Mouse (Mus musculus) ES-E14 (cell line): ENCODE data around the gene Slc4a4. TPM values are rescaled to one million over a fixed set of nuclear protein-coding genes. Genes with fewer than 3 reads are reported as not detected.

Experiments used
- DNase-seq: peaks from one replicate; pipeline ENCODE4 v3.0.0-alpha.2; 2013; ENCODE audit warnings: low read depth, low spot score
- H3K27ac ChIP-seq: 2 replicates; pipeline ENCODE4 v1.5.1; 2012; ENCODE audit warnings: low read depth, mild to moderate bottlenecking, low read length, moderate library complexity, mixed read lengths; ENCODE audit not compliant: poor library complexity, insufficient read depth, severe bottlenecking
- H3K36me3 ChIP-seq: 2 replicates; pipeline ENCODE4 v1.6.1; 2012; ENCODE audit warnings: mild to moderate bottlenecking, low read length, moderate library complexity, mixed read lengths; ENCODE audit not compliant: control insufficient read depth, poor library complexity, insufficient read depth, severe bottlenecking
- H3K4me1 ChIP-seq, 2 experiments: fragments of 150-350 bp in 1 of 2; sonication (generic) in 1 of 2; 2 replicates each; pipeline ENCODE4 v1.6.1; 2012; ENCODE audit warnings: low read length in 2 of 2, mild to moderate bottlenecking in 1 of 2, mixed read lengths in 1 of 2; ENCODE audit not compliant: control insufficient read depth in 2 of 2, insufficient read depth in 2 of 2, poor library complexity in 1 of 2
- H3K4me3 ChIP-seq, 2 experiments: fragments of 150-350 bp in 1 of 2; sonication (generic) in 1 of 2; 2 replicates each; pipeline ENCODE4 v1.5.1; 2012; ENCODE audit warnings: low read length in 2 of 2, low read depth in 1 of 2, mild to moderate bottlenecking in 1 of 2, mixed read lengths in 1 of 2; ENCODE audit not compliant: insufficient read depth in 1 of 2, poor library complexity in 1 of 2, severe bottlenecking in 1 of 2
- H3K9ac ChIP-seq: 2 replicates; pipeline ENCODE4 v1.6.1; 2012; ENCODE audit warnings: low read depth, mild to moderate bottlenecking, low read length, mixed read lengths; ENCODE audit not compliant: poor library complexity, insufficient read depth, severe bottlenecking
- H3K9me3 ChIP-seq: fragments of 150-350 bp; sonication (generic); 2 replicates; pipeline ENCODE4 v1.6.1; 2012; ENCODE audit warnings: low read depth, mild to moderate bottlenecking, low read length; ENCODE audit not compliant: control insufficient read depth, insufficient read depth
- CHD2 ChIP-seq: IDR thresholded peaks from 2 replicates; pipeline ENCODE4 v1.6.1; 2014; ENCODE audit warnings: mild to moderate bottlenecking, low read depth, low read length, inconsistent platforms
- HCFC1 ChIP-seq: IDR thresholded peaks from 2 replicates; pipeline ENCODE4 v1.6.1; 2012; ENCODE audit warnings: low read length, inconsistent platforms, borderline replicate concordance; ENCODE audit not compliant: insufficient read depth
- MAFK ChIP-seq: IDR thresholded peaks from 2 replicates; pipeline ENCODE4 v1.6.1; 2014; ENCODE audit warnings: mild to moderate bottlenecking, low read depth, low read length, inconsistent platforms; ENCODE audit not compliant: insufficient read depth
- ZC3H11A ChIP-seq: IDR thresholded peaks from 2 replicates; pipeline ENCODE4 v1.6.1; 2012; ENCODE audit warnings: low read depth, mild to moderate bottlenecking, inconsistent platforms, low read length, borderline replicate concordance
- ZNF384 ChIP-seq: IDR thresholded peaks from 2 replicates; pipeline ENCODE4 v1.6.1; 2012; ENCODE audit warnings: low read depth, low read length, inconsistent platforms
- in situ Hi-C, 2 experiments: fragments of 600-800 bp; cut with MboI; formaldehyde crosslinking; loops; one replicate each; pipeline ENCODE4 v1.15.1; 2025; ENCODE audit warnings: low sequenced_read_pairs in 2 of 2, inconsistent platforms in 1 of 2; ENCODE audit not compliant: unreplicated experiment in 2 of 2
- total RNA-seq: library from RNA; depleted of rRNA; stranded (reverse); fragments of 300-350 nt; gene quantifications from 2 replicates; pipeline ENCODE4 v1.2.3, GENCODE M21; 2012

Slc4a4 gene
- total RNA-seq, 1 experiment: 2.5 TPM

GRCm38 (mm10) chr5:88858226-88858625 is 28.4 kb upstream of the Slc4a4 start:
- no peaks in the 10 kb centered on the region for H3K36me3 ChIP-seq
- no peaks in the 10 kb centered on the region for H3K9me3 ChIP-seq
- DNase-seq: no peak
- in situ Hi-C loops: no loop called here
- no peak overlapping the region for H3K9ac ChIP-seq
- no peak overlapping the region for H3K4me3 ChIP-seq
- H3K4me1 ChIP-seq: no peaks in the 10 kb centered on the region
- H3K27ac ChIP-seq: no peak overlapping the region
- no peak for TF ChIP-seq MAFK
- TF ChIP-seq HCFC1: no peak
- no peak for TF ChIP-seq CHD2
- no peak for TF ChIP-seq ZNF384
- TF ChIP-seq ZC3H11A: no peak

DNA sequence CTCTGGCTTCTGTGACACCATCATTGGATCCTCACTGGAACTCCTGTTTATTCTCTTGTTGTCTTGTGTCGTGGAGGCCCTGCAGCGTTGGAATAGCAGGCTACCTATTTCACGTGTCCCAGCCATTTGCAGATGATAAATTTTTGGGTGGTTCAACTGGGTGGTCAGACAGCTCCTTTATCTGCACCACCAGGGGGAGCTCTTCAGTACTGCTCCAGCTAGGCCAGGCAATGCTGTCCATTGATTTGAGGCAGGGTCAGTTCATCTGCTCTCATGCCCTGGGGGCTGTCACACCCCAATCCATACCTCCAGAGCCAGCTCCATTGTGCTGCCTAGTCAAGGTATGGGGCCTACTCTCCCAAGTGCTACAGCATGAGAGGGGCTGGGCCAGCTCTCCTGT is 24.5 kb upstream of the Slc4a4 start:
- in situ Hi-C loops: no loop called here

GRCm38 (mm10) chr5:88862794-88863193 is 23.8 kb upstream of the Slc4a4 start:
- TF ChIP-seq ZC3H11A (no peak), CHD2 (no peak), HCFC1 (no peak), ZNF384 (no peak), MAFK (no peak)
- in situ Hi-C loops: no loop called here

More for the DNA sequence above, 24.5 kb upstream of the Slc4a4 start:
- no peak for TF ChIP-seq ZC3H11A
- no peak for TF ChIP-seq HCFC1
- no peak for TF ChIP-seq ZNF384
- no peak for TF ChIP-seq MAFK
- TF ChIP-seq CHD2: no peak
- H3K36me3 ChIP-seq: no peaks in the 10 kb centered on the region
- no peaks in the 10 kb centered on the region for H3K4me1 ChIP-seq
- H3K4me3 ChIP-seq: no peak overlapping the region
- no peak overlapping the region for H3K27ac ChIP-seq
- DNase-seq: peak; percentile 21
- no peaks in the 10 kb centered on the region for H3K9me3 ChIP-seq
- no peak overlapping the region for H3K9ac ChIP-seq

GRCm38 (mm10) chr5:88884101-88884500 is 2.5 kb upstream of the Slc4a4 start:
- H3K36me3 ChIP-seq: no peaks in the 10 kb centered on the region
- no peak overlapping the region for H3K27ac ChIP-seq
- peaks cover 2 to 3% of the 10 kb centered on the region in 2 experiments; a peak in 1 of 4 replicates for H3K4me1 ChIP-seq
- TF ChIP-seq ZNF384: no peak
- TF ChIP-seq ZC3H11A: 0 out of 2 replicates have a peak, but pooled peaks have one; percentile 20
- TF ChIP-seq CHD2: no peak
- no peak overlapping the region for H3K9ac ChIP-seq
- in situ Hi-C loops: no loop called here
- no peaks in the 10 kb centered on the region for H3K9me3 ChIP-seq
- no peak overlapping the region for H3K4me3 ChIP-seq
- DNase-seq: peak; percentile 49

More at GRCm38 (mm10) chr5:88862794-88863193, 23.8 kb upstream of the Slc4a4 start:
- H3K9ac ChIP-seq: no peak overlapping the region
- DNase-seq: no peak
- no peak overlapping the region for H3K4me3 ChIP-seq
- no peak overlapping the region for H3K27ac ChIP-seq
- H3K4me1 ChIP-seq: no peaks in the 10 kb centered on the region
- H3K36me3 ChIP-seq: no peaks in the 10 kb centered on the region
- H3K9me3 ChIP-seq: no peaks in the 10 kb centered on the region

- Histone ChIP-seq H3K4me1 (peaks cover 2 to 3% of the 10 kb centered on the region in 2 experiments; a peak in 1 of 4 replicates), H3K4me3 (no peak overlapping the region), H3K36me3 (no peaks in the 10 kb centered on the region), H3K9me3 (no peaks in the 10 kb centered on the region), H3K9ac (no peak overlapping the region), H3K27ac (no peak overlapping the region)
- in situ Hi-C loops: no loop called here
- TF ChIP-seq HCFC1 (no peak), ZNF384 (no peak), MAFK (no peak), CHD2 (no peak), ZC3H11A (no peak)
- DNase-seq: no peak
These were observed 1.1 kb upstream of the Slc4a4 start for GRCm38 (mm10) chr5:88885503-88885902.
